Mouse (Mus musculus) cortical plate, adult 2 months (tissue): ENCODE measurements around the gene Rsrp1.
A peak's percentile ranks its signal among the peaks of the same experiment; 100 is the strongest.

Experiments
- CTCF ChIP-seq: fragments of 200-500 bp; IDR thresholded peaks from 2 replicates; pipeline ENCODE4 v1.5.1; 2011; ENCODE audit warnings: mild to moderate bottlenecking, control low read depth, low read length; ENCODE audit not compliant: insufficient read depth; ENCODE audit errors: extremely low read depth
- POLR2A ChIP-seq: fragments of 200-500 bp; IDR thresholded peaks from 2 replicates; pipeline ENCODE4 v1.6.1; 2011; ENCODE audit warnings: mild to moderate bottlenecking, low read length, control low read depth; ENCODE audit not compliant: insufficient read depth; ENCODE audit errors: extremely low read depth

DNA sequence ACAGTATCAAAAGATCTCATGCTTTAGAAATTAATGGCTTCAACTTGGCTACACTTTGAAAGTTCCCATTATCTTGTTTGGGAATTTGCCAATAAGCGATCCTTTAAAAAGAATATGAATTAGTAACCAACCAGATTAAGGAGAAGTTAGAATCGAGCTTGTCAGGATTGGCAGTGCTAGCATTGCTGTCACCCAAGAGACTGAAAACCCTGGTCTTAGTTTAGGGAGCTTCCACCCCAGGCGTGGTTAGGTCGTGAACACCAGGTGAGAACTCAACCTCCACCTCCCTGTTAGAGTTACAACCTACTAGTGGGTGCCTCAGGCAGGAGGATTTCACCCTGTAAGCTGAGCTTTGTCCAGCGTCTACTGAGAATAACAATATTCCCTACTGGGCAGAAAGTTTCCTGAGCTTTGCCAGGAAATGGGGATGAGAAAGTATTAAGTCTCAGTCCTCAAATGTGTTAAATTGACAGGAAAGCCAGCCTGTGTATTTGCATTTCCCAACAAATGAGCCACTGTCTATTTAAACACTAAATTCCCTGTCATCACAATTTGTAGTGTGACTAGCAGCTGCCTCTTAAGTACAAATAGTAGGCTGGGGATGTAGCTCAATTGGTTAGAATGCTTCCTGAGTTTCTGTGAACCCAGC lies 4.5 kb downstream of the Rsrp1 start:
- TF ChIP-seq CTCF (no peak), POLR2A (0 out of 2 replicates have a peak, but pooled peaks have one; percentile 38)
